Mouse (Mus musculus) lung, embryonic 15.5 days (tissue): Measurements from ENCODE around the gene Rsf1. TPM values are rescaled to one million over a fixed set of nuclear protein-coding genes. Genes with fewer than 3 reads are reported as not detected.

ENCODE experiments used
- polyA plus RNA-seq: library from polyadenylated mRNA; unstranded; fragments of >200 nt; fragmentation: Nextera tagmentation; extraction: Ambion mirVana; gene quantifications from 2 replicates; pipeline ENCODE4 v1.2.1, GENCODE M21; 2015

Rsf1 gene
- polyA plus RNA-seq, 1 experiment from 2014 or later: 21.9 TPM

Other genes starting within 250 kb of the Rsf1 start
- gene Usp35, start 247.9 kb upstream of the Rsf1 start, polyA plus RNA-seq: 1.2 and 1.7 TPM in 2 replicates
- gene Kctd21, start 247.6 kb upstream of the Rsf1 start, polyA plus RNA-seq: 4.8 and 5.1 TPM in 2 replicates
- 42.8 and 44.0 TPM in 2 replicates for gene Alg8, start 208.3 kb upstream of the Rsf1 start, polyA plus RNA-seq
- 336 and 356 TPM in 2 replicates for gene Ndufc2, start 179.9 kb upstream of the Rsf1 start, polyA plus RNA-seq
- gene Thrsp, start 162.2 kb upstream of the Rsf1 start, polyA plus RNA-seq: 0.91 and 1.4 TPM in 2 replicates
- 6.3 and 8.1 TPM in 2 replicates for gene Kctd14, start 128.6 kb upstream of the Rsf1 start, polyA plus RNA-seq
- 48.9 and 53.4 TPM in 2 replicates for gene Ints4, start 98.9 kb upstream of the Rsf1 start, polyA plus RNA-seq
- 46.4 and 50.2 TPM in 2 replicates for gene Aamdc, start 392 bp upstream of the Rsf1 start, polyA plus RNA-seq
- gene Clns1a, start 116.7 kb downstream of the Rsf1 start, polyA plus RNA-seq: 181 and 191 TPM in 2 replicates
- gene Aqp11, start 158.4 kb downstream of the Rsf1 start, polyA plus RNA-seq: 4.4 and 6.7 TPM in 2 replicates
- 15.3 and 16.2 TPM in 2 replicates for gene Pak1, start 208.7 kb downstream of the Rsf1 start, polyA plus RNA-seq